Mouse (Mus musculus): ENCODE results near the gene Gm28553. TPM values are rescaled to one million over a fixed set of nuclear protein-coding genes. Genes with fewer than 3 reads are reported as not detected.
"Not testable (repeated sequence)": the region's sequence is repeated elsewhere in the genome, so short reads cannot be mapped to it uniquely, and the experiment has no call there.

Gene Gm28553
- not detected for total RNA-seq (2021)
- long read RNA-seq, experiment 1, result 0 reads
- long read RNA-seq, experiment 2, result 0 reads

DNA sequence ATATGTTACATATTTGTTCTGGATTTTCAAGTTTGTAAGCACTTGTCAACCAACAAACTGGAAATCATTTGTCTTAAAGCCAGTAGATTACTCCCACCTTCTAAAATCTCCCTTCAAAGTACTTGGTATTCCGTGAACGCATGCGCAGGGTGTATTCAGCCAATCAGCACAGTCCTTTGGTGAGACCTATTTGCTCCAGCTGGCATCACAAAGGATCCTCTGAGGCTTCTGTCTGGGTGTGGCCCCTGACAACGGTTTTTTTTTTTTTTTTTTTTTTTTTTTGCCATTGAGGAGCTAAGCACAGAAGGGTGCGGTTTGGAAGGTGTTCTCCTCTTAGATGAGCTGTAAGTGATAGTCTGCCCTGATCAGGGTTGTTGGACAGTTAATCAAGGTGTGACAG lies at the start of gene Gm28553:
Gene Gm28553 (plus strand): TSS at position 301 of the 400 bp plus-strand sequence.
- DNase-seq, result not testable (repeated sequence)
